Mouse (Mus musculus) heart, embryonic 16.5 days (tissue): ENCODE measurements around the gene Inppl1. TPM values are rescaled to one million over a fixed set of nuclear protein-coding genes. Genes with fewer than 3 reads are reported as not detected.
A peak's percentile ranks its signal among the peaks of the same experiment; 100 is the strongest.

Source experiments
- ATAC-seq: fragments of 200-750 bp; cut with Nextera tagmentation; replicated peaks from 2 replicates; pipeline ENCODE4 v1.8.0; 2017; ENCODE audit warnings: moderate number of reproducible peaks; ENCODE audit not compliant: insufficient read depth, low FRiP score; ENCODE audit errors: extremely low read depth
- H3K27ac ChIP-seq: fragments of 300-500 bp; sonication (generic); 2 replicates; pipeline ENCODE4 v1.5.1; 2014; ENCODE audit warnings: mild to moderate bottlenecking, low read length, control low read depth, moderate library complexity
- H3K27me3 ChIP-seq: fragments of 300-500 bp; sonication (generic); 2 replicates; pipeline ENCODE4 v1.6.1; 2014; ENCODE audit warnings: low read length, mixed read lengths; ENCODE audit not compliant: control insufficient read depth, insufficient read depth
- H3K36me3 ChIP-seq: fragments of 300-500 bp; sonication (generic); 2 replicates; pipeline ENCODE4 v1.6.1; 2014; ENCODE audit not compliant: control insufficient read depth, insufficient read depth
- H3K4me1 ChIP-seq: fragments of 300-500 bp; sonication (generic); 2 replicates; pipeline ENCODE4 v1.6.1; 2014; ENCODE audit warnings: low read length, mixed read lengths; ENCODE audit not compliant: control insufficient read depth, insufficient read depth
- H3K4me2 ChIP-seq: fragments of 300-500 bp; sonication (generic); 2 replicates; pipeline ENCODE4 v1.6.1; 2014; ENCODE audit warnings: low read depth, mild to moderate bottlenecking, control low read depth, low read length
- H3K4me3 ChIP-seq: fragments of 300-500 bp; sonication (generic); 2 replicates; pipeline ENCODE4 v1.5.1; 2014; ENCODE audit warnings: mild to moderate bottlenecking, control low read depth, low read length
- H3K9ac ChIP-seq: fragments of 300-500 bp; sonication (generic); 2 replicates; pipeline ENCODE4 v1.6.1; 2014; ENCODE audit warnings: low read length, control low read depth
- H3K9me3 ChIP-seq: fragments of 300-500 bp; sonication (generic); replicated peaks from 2 replicates; pipeline ENCODE4 v1.6.1; 2016; ENCODE audit warnings: low read length; ENCODE audit not compliant: control insufficient read depth
- WGBS: fragments of 180-500 bp; shearing (Covaris S2); extraction: QIAGEN DNeasy Blood & Tissue Kit; methylation state at CpG from one replicate; pipeline ENCODE4 v1.1.7; 2014; 5-methylcytosine and 5-hydroxymethylcytosine counted together
- polyA plus RNA-seq: library from polyadenylated mRNA; unstranded; fragments of >200 nt; fragmentation: Nextera tagmentation; extraction: Ambion mirVana; gene quantifications from 2 replicates; pipeline ENCODE4 v1.2.1, GENCODE M21; 2015

The Inppl1 gene
- polyA plus RNA-seq, 1 experiment from 2014 or later, result 48.9 TPM

- peak overlapping the region; percentile 36 for H3K27ac ChIP-seq
- WGBS, result 56% methylated on average over 3 of the region's 3 CpGs
- no peak overlapping the region for H3K4me3 ChIP-seq
- H3K9me3 ChIP-seq, result no peaks in the 10 kb centered on the region
- no peak for ATAC-seq
- H3K4me2 ChIP-seq, result peak overlapping the region; percentile 8; the same call in 1 of the 2 replicates
- no peaks in the 10 kb centered on the region for H3K27me3 ChIP-seq
- H3K9ac ChIP-seq, result no peak overlapping the region; the same call in 1 of the 2 replicates
- peaks cover 28% of the 10 kb centered on the region for H3K4me1 ChIP-seq
- peaks cover 38% of the 10 kb centered on the region for H3K36me3 ChIP-seq
Measured at GRCm38 (mm10) chr7:101833916-101834584, 4.0 kb downstream of the Inppl1 start.

DNA sequence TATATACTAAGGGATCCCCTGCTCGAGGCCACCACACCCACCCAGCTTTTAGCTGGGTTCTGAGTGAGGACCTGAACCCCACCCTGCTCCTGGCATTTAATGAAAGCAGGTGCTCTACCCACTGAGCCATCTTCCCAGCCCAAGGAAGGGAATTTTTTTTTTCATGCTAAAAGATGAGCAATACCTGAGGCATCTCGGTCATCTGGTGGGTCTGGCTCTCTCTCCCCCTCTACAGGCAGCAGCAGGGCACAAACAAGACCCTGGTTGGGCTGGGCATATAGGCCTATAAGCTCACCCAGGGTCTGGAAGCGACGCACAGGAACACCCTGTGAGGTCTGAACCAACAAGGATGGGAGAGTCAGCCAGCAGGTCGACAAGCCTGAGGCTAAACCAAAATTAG is 4.7 kb downstream of the Inppl1 start:
- Histone ChIP-seq H3K4me3 (no peak overlapping the region), H3K4me1 (peaks cover 21% of the 10 kb centered on the region), H3K9ac (no peak overlapping the region), H3K36me3 (peaks cover 45% of the 10 kb centered on the region), H3K4me2 (no peak overlapping the region), H3K27ac (no peak overlapping the region), H3K9me3 (no peaks in the 10 kb centered on the region), H3K27me3 (no peaks in the 10 kb centered on the region)
- 73% methylated on average over 5 of the region's 5 CpGs for WGBS
- ATAC-seq, result no peak

GRCm38 (mm10) chr7:101832372-101832771 is 5.7 kb downstream of the Inppl1 start:
- ATAC-seq, result no peak
- Histone ChIP-seq H3K36me3 (peaks cover 54% of the 10 kb centered on the region), H3K27me3 (no peaks in the 10 kb centered on the region), H3K9me3 (no peaks in the 10 kb centered on the region), H3K4me1 (peaks cover 21% of the 10 kb centered on the region), H3K4me2 (no peak overlapping the region), H3K4me3 (no peak overlapping the region), H3K27ac (no peak overlapping the region), H3K9ac (no peak overlapping the region)
- WGBS, result 92% methylated on average over 4 of the region's 4 CpGs

GRCm38 (mm10) chr7:101831437-101831836 is 6.6 kb downstream of the Inppl1 start:
- H3K9me3 ChIP-seq, result no peaks in the 10 kb centered on the region
- WGBS, result 93% methylated on average over 8 of the region's 8 CpGs
- peaks cover 21% of the 10 kb centered on the region for H3K4me1 ChIP-seq
- H3K4me2 ChIP-seq, result no peak overlapping the region
- no peak for ATAC-seq
- H3K9ac ChIP-seq, result no peak overlapping the region
- H3K27ac ChIP-seq, result no peak overlapping the region
- peaks cover 63% of the 10 kb centered on the region for H3K36me3 ChIP-seq
- no peak overlapping the region for H3K4me3 ChIP-seq
- H3K27me3 ChIP-seq, result no peaks in the 10 kb centered on the region

DNA sequence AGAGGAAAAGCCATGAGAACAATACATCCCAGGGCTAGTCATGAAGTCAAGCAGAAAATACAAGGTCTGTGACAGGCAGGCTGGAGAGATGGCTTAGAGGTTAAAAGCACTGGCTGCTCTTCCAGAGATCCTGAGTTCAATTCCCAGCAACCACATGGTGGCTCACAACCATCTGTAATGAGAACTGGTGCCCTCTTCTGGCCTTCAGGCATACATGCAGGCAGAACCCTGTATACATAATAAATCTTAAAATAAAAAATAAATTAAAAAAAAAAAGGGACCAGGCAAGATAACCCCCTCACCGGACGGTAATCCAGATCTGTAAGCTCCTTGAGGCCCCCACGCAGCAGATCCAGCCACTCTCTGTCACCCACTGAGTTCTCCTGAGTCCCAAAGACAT is 7.7 kb downstream of the Inppl1 start:
- no peak overlapping the region for H3K27ac ChIP-seq
- H3K4me1 ChIP-seq, result peaks cover 18% of the 10 kb centered on the region
- no peaks in the 10 kb centered on the region for H3K9me3 ChIP-seq
- no peak overlapping the region for H3K4me2 ChIP-seq
- ATAC-seq, result no peak
- H3K36me3 ChIP-seq, result peaks cover 70% of the 10 kb centered on the region
- no peak overlapping the region for H3K4me3 ChIP-seq
- no peak overlapping the region for H3K9ac ChIP-seq
- no peaks in the 10 kb centered on the region for H3K27me3 ChIP-seq
- WGBS, result 93% methylated on average over 3 of the region's 3 CpGs

GRCm38 (mm10) chr7:101823758-101824630 is 14.0 kb downstream of the Inppl1 start:
- H3K4me1 ChIP-seq, result peaks cover 14% of the 10 kb centered on the region
- ATAC-seq, result no peak
- peaks cover 21% of the 10 kb centered on the region for H3K27me3 ChIP-seq
- no peaks in the 10 kb centered on the region for H3K9me3 ChIP-seq
- H3K27ac ChIP-seq, result no peak overlapping the region
- H3K9ac ChIP-seq, result no peak overlapping the region
- peaks cover 39% of the 10 kb centered on the region for H3K36me3 ChIP-seq
- 74% methylated on average over 18 of the region's 18 CpGs for WGBS
- H3K4me3 ChIP-seq, result no peak overlapping the region
- H3K4me2 ChIP-seq, result no peak overlapping the region

DNA sequence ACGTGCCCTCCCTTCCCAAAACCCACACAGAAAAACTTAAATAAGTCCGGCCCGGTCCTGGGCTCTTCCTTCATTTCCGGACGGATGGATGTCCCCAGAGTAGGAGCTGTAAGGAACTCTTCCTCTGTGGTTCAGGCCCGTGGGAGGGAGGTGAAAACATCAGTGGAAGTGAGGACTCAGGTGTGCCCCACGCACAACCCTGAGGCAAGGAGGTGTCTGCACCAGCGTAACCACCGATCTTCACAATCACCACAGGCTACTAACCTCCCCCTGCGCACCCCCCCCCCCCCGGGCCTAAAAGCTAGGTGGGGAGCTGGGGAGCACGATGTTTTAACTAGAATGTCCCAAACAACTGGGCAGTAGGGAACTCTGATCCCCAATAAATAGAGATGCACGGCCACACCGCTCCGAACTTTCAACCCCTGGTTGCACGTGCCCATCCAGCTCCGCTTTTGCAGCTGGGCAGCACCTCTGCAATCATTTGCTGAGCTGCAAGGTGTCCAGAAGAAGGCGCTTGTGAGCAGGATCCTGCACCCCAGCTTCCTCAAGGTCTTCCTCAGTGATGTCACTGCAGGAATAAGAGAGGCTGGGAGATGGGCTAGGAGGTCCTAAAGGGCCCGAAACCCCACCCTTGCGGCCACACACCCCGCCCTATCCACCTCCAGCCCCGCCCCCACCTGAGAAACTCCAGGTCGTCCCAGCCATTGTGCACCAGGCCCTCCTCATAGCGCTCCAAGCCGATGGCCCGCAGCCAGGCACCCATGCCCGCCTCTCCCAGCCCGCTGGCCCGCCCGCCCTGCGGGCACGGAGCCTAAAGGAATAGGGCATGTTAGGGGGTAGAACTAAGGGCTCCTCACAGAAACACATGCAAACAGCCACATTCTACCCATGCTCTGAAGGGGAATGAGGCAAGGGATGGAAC is 14.9 kb downstream of the Inppl1 start:
- Histone ChIP-seq H3K27ac (no peak overlapping the region), H3K36me3 (peaks cover 30% of the 10 kb centered on the region), H3K4me2 (no peak overlapping the region), H3K9ac (no peak overlapping the region), H3K4me1 (peaks cover 19% of the 10 kb centered on the region), H3K4me3 (no peak overlapping the region), H3K9me3 (no peaks in the 10 kb centered on the region), H3K27me3 (peaks cover 30% of the 10 kb centered on the region)
- no peak for ATAC-seq
- WGBS, result 42% methylated on average over 32 of the region's 32 CpGs

DNA sequence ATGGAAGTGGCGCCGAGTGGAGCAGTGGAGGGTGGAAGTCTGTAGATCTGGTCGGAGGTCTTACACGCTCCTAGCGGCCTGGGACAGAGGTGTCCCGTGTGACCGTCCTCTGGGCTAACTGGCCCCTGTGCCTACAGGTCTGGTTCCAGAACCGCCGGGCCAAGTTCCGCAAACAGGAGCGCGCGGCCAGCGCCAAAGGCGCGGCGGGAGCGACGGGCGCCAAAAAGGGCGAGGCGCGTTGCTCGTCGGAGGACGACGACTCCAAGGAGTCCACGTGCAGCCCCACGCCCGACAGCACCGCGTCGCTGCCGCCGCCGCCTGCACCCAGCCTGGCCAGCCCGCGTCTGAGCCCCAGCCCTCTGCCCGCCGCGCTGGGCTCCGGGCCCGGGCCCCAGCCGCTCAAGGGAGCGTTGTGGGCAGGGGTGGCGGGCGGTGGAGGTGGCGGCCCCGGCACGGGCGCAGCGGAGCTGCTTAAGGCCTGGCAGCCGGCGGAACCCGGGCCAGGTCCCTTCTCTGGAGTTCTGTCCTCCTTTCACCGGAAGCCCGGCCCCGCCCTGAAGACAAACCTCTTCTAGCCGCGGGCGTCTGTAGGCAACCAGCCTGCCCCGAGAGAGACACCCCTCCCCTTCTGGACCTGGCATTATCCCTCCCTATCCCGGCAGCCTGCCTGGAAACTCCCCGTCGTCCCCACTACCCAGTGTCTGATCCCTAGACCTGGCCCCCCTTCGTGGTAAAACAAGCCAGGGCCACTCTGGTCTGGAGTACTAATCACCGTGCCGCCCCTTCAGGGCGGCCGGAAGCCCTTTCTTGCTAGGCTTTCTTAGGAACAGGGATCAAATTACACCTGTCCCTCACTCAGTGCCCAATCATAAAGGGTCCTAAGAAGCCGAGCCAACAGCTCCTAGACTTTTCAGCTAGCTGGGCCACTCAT is 16.2 kb downstream of the Inppl1 start:
- H3K27ac ChIP-seq, result peak overlapping the region; percentile 34
- H3K27me3 ChIP-seq, result peaks cover 43% of the 10 kb centered on the region
- peaks cover 19% of the 10 kb centered on the region for H3K36me3 ChIP-seq
- H3K9ac ChIP-seq, result peak overlapping the region; percentile 67
- H3K4me1 ChIP-seq, result peaks cover 21% of the 10 kb centered on the region
- H3K4me2 ChIP-seq, result peak overlapping the region; percentile 74
- H3K4me3 ChIP-seq, result peak overlapping the region; percentile 44
- WGBS, result 1% methylated on average over 67 of the region's 71 CpGs
- peak; percentile 86 for ATAC-seq
- no peaks in the 10 kb centered on the region for H3K9me3 ChIP-seq
